Comparison of ENCODE assay signal across 9 mouse cellular contexts in genomic region chr5:125176864-125177263, GRCm38 (mm10). TPM values are rescaled to one million over a fixed set of nuclear protein-coding genes. Genes with fewer than 3 reads are reported as not detected.
DNase-seq lines count a peak whose midpoint lies in the region; ATAC-seq and TF ChIP-seq lines count a peak whose summit lies in the region.
"Had no signal": no experiment of that assay in that cellular context is flagged by ENCODE, and none has a peak within 500 bp of the region (broad histone marks: within the 10 kb centered on the region; RNA-seq: fewer than 3 reads in every experiment).

No protein-coding gene starts in this region.

- no peak for TF ChIP-seq CTCF in embryonic fibroblast, embryonic 13.5 days (IDR thresholded peaks at IDR 0.05; ENCODE audit: borderline replicate concordance, insufficient read depth, low read length)

- no peaks in the 10 kb centered on the region for H3K9me3 ChIP-seq in heart, embryonic 11.5 days (replicated peaks; ENCODE audit: control insufficient read depth, low read length)
- no peaks in the 10 kb centered on the region for H3K9me3 ChIP-seq in intestine, embryonic 16.5 days (ENCODE audit: control insufficient read depth, low read length)
- no peaks in the 10 kb centered on the region for H3K9me3 ChIP-seq in midbrain, embryonic 13.5 days

- peak overlapping the region; percentile 94; the same call in 1 of the 2 replicates for H3K27ac ChIP-seq in heart, embryonic 11.5 days (ENCODE audit: low read depth, low read length)
- H3K27ac ChIP-seq in embryonic fibroblast, embryonic 13.5 days (ENCODE audit: insufficient read depth, low read length), result peak overlapping the region; percentile 80
- peak overlapping the region; percentile 94 for H3K27ac ChIP-seq in intestine, embryonic 16.5 days (ENCODE audit: low read length)
- peak overlapping the region; percentile 94 for H3K27ac ChIP-seq in midbrain, embryonic 13.5 days

- H3K27me3 ChIP-seq in heart, embryonic 11.5 days (ENCODE audit: control insufficient read depth, insufficient read depth, low read length), result no peaks in the 10 kb centered on the region
- no peaks in the 10 kb centered on the region for H3K27me3 ChIP-seq in intestine, embryonic 16.5 days (replicated peaks; ENCODE audit: control insufficient read depth, insufficient read depth, low read length)
- 0 out of 2 replicates have a peak, but pooled peaks cover 2% of the 10 kb centered on the region for H3K27me3 ChIP-seq in midbrain, embryonic 13.5 days
- H3K27me3 ChIP-seq: Patski had no signal

- H3K4me2 ChIP-seq in heart, embryonic 11.5 days, result peak overlapping the region; percentile 96
- peak overlapping the region; percentile 92 for H3K4me2 ChIP-seq in intestine, embryonic 16.5 days (ENCODE audit: low read depth, low read length)
- peak overlapping the region; percentile 88 for H3K4me2 ChIP-seq in midbrain, embryonic 13.5 days (replicated peaks)

- no peak for ATAC-seq in heart, embryonic 11.5 days (replicated peaks; ENCODE audit: insufficient number of reproducible peaks, low FRiP score, low TSS enrichment)
- ATAC-seq in intestine, embryonic 16.5 days, result no peak
- ATAC-seq in midbrain, embryonic 13.5 days, result peak; percentile 18; the same call in 1 of the 2 replicates

- no peaks in the 10 kb centered on the region for H3K36me3 ChIP-seq in heart, embryonic 11.5 days (ENCODE audit: control insufficient read depth, insufficient read depth, low read length)
- H3K36me3 ChIP-seq in intestine, embryonic 16.5 days (ENCODE audit: control insufficient read depth, insufficient read depth, low read length), result no peaks in the 10 kb centered on the region
- H3K36me3 ChIP-seq in midbrain, embryonic 13.5 days, result no peaks in the 10 kb centered on the region

- peak overlapping the region; percentile 87 for H3K4me3 ChIP-seq in heart, embryonic 11.5 days (ENCODE audit: low read depth, low read length)
- H3K4me3 ChIP-seq in embryonic fibroblast, embryonic 13.5 days (ENCODE audit: insufficient read depth, low read length), result peak overlapping the region; percentile 98
- peak overlapping the region; percentile 89 for H3K4me3 ChIP-seq in intestine, embryonic 16.5 days (ENCODE audit: low read length)
- peak overlapping the region; percentile 86 for H3K4me3 ChIP-seq in midbrain, embryonic 13.5 days (replicated peaks)

- H3K4me1 ChIP-seq in heart, embryonic 11.5 days (ENCODE audit: control insufficient read depth, insufficient read depth, low read length), result peaks cover 67% of the 10 kb centered on the region
- peaks cover 16% of the 10 kb centered on the region; the same call in 1 of the 2 replicates for H3K4me1 ChIP-seq in embryonic fibroblast, embryonic 13.5 days (ENCODE audit: control insufficient read depth, insufficient read depth, low read length)
- H3K4me1 ChIP-seq in intestine, embryonic 16.5 days (ENCODE audit: control insufficient read depth, insufficient read depth, low read length), result peaks cover 62% of the 10 kb centered on the region
- H3K4me1 ChIP-seq in midbrain, embryonic 13.5 days (replicated peaks), result peaks cover 73% of the 10 kb centered on the region

- TF ChIP-seq POLR2A in embryonic fibroblast, embryonic 13.5 days (IDR thresholded peaks at IDR 0.05; ENCODE audit: low read depth, low read length), result no peak

- no peak for DNase-seq in heart, postnatal 14 days
- DNase-seq in left cerebral cortex, postnatal 4 days, result peak; percentile 64
- no peak for DNase-seq in spleen, postnatal 4 days (ENCODE audit: low spot score in 2 of 2)
- no peak for DNase-seq in urinary bladder, adult 18-20 months (ENCODE audit: low spot score in 2 of 2)

- intact Hi-C loops in heart, postnatal 14 days (cut with DNase I), result loop anchor here (5.0 kb wide), 3 partner anchors 35 to 90 kb away; no protein-coding TSS in a partner anchor
- intact Hi-C loops in left cerebral cortex, postnatal 4 days (cut with DNase I), result no loop called here

- peak overlapping the region; percentile 89 for H3K9ac ChIP-seq in heart, embryonic 11.5 days (ENCODE audit: low read depth, low read length)
- H3K9ac ChIP-seq in intestine, embryonic 16.5 days (ENCODE audit: low read depth, low read length), result peak overlapping the region; percentile 85
- peak overlapping the region; percentile 94 for H3K9ac ChIP-seq in midbrain, embryonic 13.5 days (replicated peaks)

- WGBS in heart, embryonic 11.5 days (ENCODE audit: insufficient replicate concordance), result 28% methylated on average over 12 of the region's 12 CpGs
- WGBS in intestine, embryonic 16.5 days, result 23% methylated on average over 12 of the region's 12 CpGs
- 4% methylated on average over 12 of the region's 12 CpGs for WGBS in midbrain, embryonic 13.5 days

RNA-seq across cellular contexts. Expression of gene Ncor2, which starts 2.2 kb away (rescaled TPM):
- polyA plus RNA-seq in heart, embryonic 11.5 days (2014; fragmentation: Nextera tagmentation; extraction: Ambion mirVana), result 14.3 and 18.8 TPM in 2 replicates
- 10 to 100 TPM; 89.1 to 98.5 TPM for total RNA-seq in heart, postnatal 14 days (2021)
- polyA plus RNA-seq in embryonic fibroblast, embryonic 13.5 days (2011; ENCODE audit: insufficient read length, low read depth, missing spikeins), result 110 and 130 TPM in 2 replicates
- 13.1 and 14.4 TPM in 2 replicates for polyA plus RNA-seq in intestine, embryonic 16.5 days (2015; fragmentation: Nextera tagmentation; extraction: Ambion mirVana)
- total RNA-seq in left cerebral cortex, postnatal 4 days (2021), result 100 to 1,000 TPM; 110 to 115 TPM
- 20.2 and 22.6 TPM in 2 replicates for polyA plus RNA-seq in midbrain, embryonic 13.5 days (2015; fragmentation: Nextera tagmentation; extraction: Ambion mirVana)
